Mouse (Mus musculus) layer of hippocampus, postnatal 36 days (tissue): ENCODE results near the gene Tmem176a. TPM values are rescaled to one million over a fixed set of nuclear protein-coding genes. Genes with fewer than 3 reads are reported as not detected.
"Not testable (repeated sequence)": the region's sequence is repeated elsewhere in the genome, so short reads cannot be mapped to it uniquely, and the experiment has no call there.

Experiments used
- DNase-seq, 2 experiments: peaks; one replicate each; pipeline ENCODE4 v3.0.0; 2022
- total RNA-seq, 2 experiments: library from RNA; stranded (reverse); gene quantifications; 2 replicates each; pipeline ENCODE4 v1.2.3; 2021

Gene Tmem176a
- total RNA-seq, 2 experiments from 2014 or later = 24.3 to 24.9 TPM

- DNase-seq = no peak
Measured at GRCm38 (mm10) chr6:48842111-48842842, 1.6 kb downstream of the Tmem176a start.

- DNase-seq = no peak
Measured at GRCm38 (mm10) chr6:48845086-48845485, 4.4 kb downstream of the Tmem176a start.

GRCm38 (mm10) chr6:48851820-48852491, 11.2 kb downstream of the Tmem176a start:
- DNase-seq = peak in 1 of 2 experiments; percentile 7

- no peak for DNase-seq
Measured at GRCm38 (mm10) chr6:48854155-48854554, 13.4 kb downstream of the Tmem176a start.

- DNase-seq = no peak
Measured at GRCm38 (mm10) chr6:48857613-48858302, 17.0 kb downstream of the Tmem176a start.

GRCm38 (mm10) chr6:48860130-48860815, 19.6 kb downstream of the Tmem176a start:
- DNase-seq = peak; percentile 33 to 47

GRCm38 (mm10) chr6:48860851-48861250, 20.1 kb downstream of the Tmem176a start:
- DNase-seq = no peak

- DNase-seq = no peak
Measured at GRCm38 (mm10) chr6:48861616-48862280, 21.0 kb downstream of the Tmem176a start.

GRCm38 (mm10) chr6:48862816-48863215, 22.1 kb downstream of the Tmem176a start:
- no peak for DNase-seq

GRCm38 (mm10) chr6:48863488-48863887, 22.8 kb downstream of the Tmem176a start:
- no peak for DNase-seq

GRCm38 (mm10) chr6:48864181-48864580, 23.5 kb downstream of the Tmem176a start:
- no peak for DNase-seq

- DNase-seq = no peak
Measured at GRCm38 (mm10) chr6:48864723-48865122, 24.0 kb downstream of the Tmem176a start.

GRCm38 (mm10) chr6:48865152-48865745, 24.5 kb downstream of the Tmem176a start:
- DNase-seq = no peak

- not testable (repeated sequence) for DNase-seq
Measured at GRCm38 (mm10) chr6:48866355-48866950, 25.7 kb downstream of the Tmem176a start.

- DNase-seq = no peak
Measured at GRCm38 (mm10) chr6:48867158-48867557, 26.4 kb downstream of the Tmem176a start.

- DNase-seq = no peak
Measured at GRCm38 (mm10) chr6:48869774-48870173, 29.1 kb downstream of the Tmem176a start.

GRCm38 (mm10) chr6:48872596-48872995, 31.9 kb downstream of the Tmem176a start, which contains the start of gene Aoc1:
Aoc1 (plus strand) TSS chr6:48872896.
- DNase-seq = no peak

GRCm38 (mm10) chr6:48874576-48874975, 33.9 kb downstream of the Tmem176a start:
- no peak for DNase-seq

GRCm38 (mm10) chr6:48875515-48875914, 34.8 kb downstream of the Tmem176a start:
- no peak for DNase-seq

- DNase-seq = peak in 1 of 2 experiments; percentile 12
Measured at GRCm38 (mm10) chr6:48876510-48877135, 35.9 kb downstream of the Tmem176a start.

- no peak for DNase-seq
Measured at GRCm38 (mm10) chr6:48894203-48894602, 53.5 kb downstream of the Tmem176a start.
